Mouse (Mus musculus) megakaryocyte, embryonic 14.5 days (primary cell): ENCODE data around the gene B9d1. TPM values are rescaled to one million over a fixed set of nuclear protein-coding genes. Genes with fewer than 3 reads are reported as not detected.

Experiments used
- H3K27me3 ChIP-seq: replicated peaks from 2 replicates; pipeline ENCODE3; 2012; ENCODE audit warnings: inconsistent platforms
- H3K36me3 ChIP-seq: replicated peaks from 2 replicates; pipeline ENCODE3; 2012; ENCODE audit warnings: low read length, inconsistent platforms, mixed read lengths
- H3K4me1 ChIP-seq: 2 replicates; pipeline ENCODE4 v1.6.1; 2012; ENCODE audit warnings: inconsistent platforms
- H3K4me3 ChIP-seq: replicated peaks from 2 replicates; pipeline ENCODE3; 2012; ENCODE audit warnings: moderate library complexity, mild to moderate bottlenecking, inconsistent platforms
- H3K9me3 ChIP-seq: 2 replicates; pipeline ENCODE4 v1.6.1; 2012; ENCODE audit warnings: inconsistent platforms
- FLI1 ChIP-seq: IDR thresholded peaks from 2 replicates; pipeline ENCODE4 v1.6.1; 2012; ENCODE audit warnings: low read length, inconsistent platforms, mixed read lengths
- GATA1 ChIP-seq: IDR thresholded peaks from 3 replicates; pipeline ENCODE4 v1.6.1; 2012; ENCODE audit warnings: mixed read lengths, low read length, inconsistent platforms, borderline replicate concordance
- polyA plus RNA-seq: library from polyadenylated mRNA; stranded (reverse); fragments of >175 nt; gene quantifications from 2 replicates; pipeline ENCODE4 v1.2.3, GENCODE M21; 2012; ENCODE audit warnings: low replicate concordance; ENCODE audit not compliant: insufficient read depth

Gene B9d1
- polyA plus RNA-seq, 1 experiment = 4.7 TPM

GRCm38 (mm10) chr11:61562421-61562820 is 57.5 kb downstream of the B9d1 start:
- Histone ChIP-seq H3K4me1 (peaks cover 5% of the 10 kb centered on the region), H3K9me3 (no peaks in the 10 kb centered on the region; the same call in 1 of the 2 replicates), H3K4me3 (no peak overlapping the region), H3K36me3 (no peaks in the 10 kb centered on the region), H3K27me3 (peaks cover 91% of the 10 kb centered on the region)
- TF ChIP-seq GATA1 = no peak
- TF ChIP-seq FLI1 = no peak

Other genes with a start within 250 kb of the B9d1 start
- gene Aldh3a2, start 237.7 kb upstream of the B9d1 start, polyA plus RNA-seq = 4.0 TPM in 1 of 2 replicates, not detected in the other
- not detected in 2 replicates for gene Slc47a2, start 162.3 kb upstream of the B9d1 start, polyA plus RNA-seq
- not detected in 2 replicates for gene Slc47a1, start 126.8 kb upstream of the B9d1 start, polyA plus RNA-seq
- gene Rnf112, start 51.0 kb upstream of the B9d1 start, polyA plus RNA-seq = not detected in 2 replicates
- not detected in 2 replicates for gene Mfap4, start 19.7 kb upstream of the B9d1 start, polyA plus RNA-seq
- gene Mapk7, start 10.7 kb upstream of the B9d1 start, polyA plus RNA-seq = 20.6 and 21.5 TPM in 2 replicates
- 0.31 TPM in 1 of 2 replicates, not detected in the other for gene Epn2, start 74.5 kb downstream of the B9d1 start, polyA plus RNA-seq
- 5.2 and 14.2 TPM in 2 replicates for gene Grap, start 148.1 kb downstream of the B9d1 start, polyA plus RNA-seq
- 5.2 and 5.9 TPM in 2 replicates for gene Fam83g, start 178.9 kb downstream of the B9d1 start, polyA plus RNA-seq
- 0.12 TPM in 1 of 2 replicates, not detected in the other for gene Slc5a10, start 215.7 kb downstream of the B9d1 start, polyA plus RNA-seq